Mouse (Mus musculus): ENCODE data around the gene Gm49510.
A peak's percentile ranks its signal among the peaks of the same experiment; 100 is the strongest.

DNA sequence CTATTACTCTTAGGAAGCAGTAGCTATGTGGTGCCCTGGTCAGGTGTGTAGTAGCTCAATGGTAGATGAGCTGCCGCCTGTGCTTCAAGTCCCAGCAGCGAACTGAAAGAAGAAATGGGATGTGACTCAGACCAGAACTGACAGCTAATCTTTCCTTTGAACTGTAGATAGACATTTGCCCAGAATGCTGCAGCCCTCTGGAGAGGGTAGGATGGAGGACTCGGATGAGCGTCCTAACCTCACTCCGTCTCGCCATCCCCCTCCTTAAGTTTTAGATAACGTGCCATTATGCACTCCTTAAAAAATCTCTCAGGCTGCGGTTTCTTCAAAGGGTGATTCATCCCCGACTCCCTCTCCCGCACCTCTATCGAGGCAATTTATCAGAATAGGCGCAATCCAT is 20.4 kb downstream of the Gm49510 start:
- TF ChIP-seq ZKSCAN1 (IDR thresholded peaks at IDR 0.05; ENCODE audit: borderline replicate concordance, low read depth, low read length) (no peak), UBTF (IDR thresholded peaks at IDR 0.05; ENCODE audit: low read depth, low read length) (no peak), EP300 (IDR thresholded peaks at IDR 0.05; ENCODE audit: low read length) (peak; percentile 77), CTCF (conservative IDR thresholded peaks at IDR 0.05 in 1 of 2, IDR thresholded peaks at IDR 0.05 in 1 of 2; ENCODE audit: low read depth in 2 of 2, low read length in 2 of 2) (no peak), POLR2A (IDR thresholded peaks at IDR 0.05; ENCODE audit: low read depth, low read length) (no peak), ZNF384 (IDR thresholded peaks at IDR 0.05; ENCODE audit: low read depth, low read length) (no peak), TBP (conservative IDR thresholded peaks at IDR 0.05; ENCODE audit: low read depth, low read length) (no peak), MYC (IDR thresholded peaks at IDR 0.05; ENCODE audit: low read depth, low read length) (no peak), MAX (IDR thresholded peaks at IDR 0.05; ENCODE audit: low read length) (peak; percentile 32; the same call in 1 of the 2 replicates), RAD21 (IDR thresholded peaks at IDR 0.05; ENCODE audit: low read depth, low read length) (no peak)
